Mouse (Mus musculus) stomach, postnatal 0 days (tissue): Measurements from ENCODE around the gene Akap17b. TPM values are rescaled to one million over a fixed set of nuclear protein-coding genes. Genes with fewer than 3 reads are reported as not detected.
A peak's percentile ranks its signal among the peaks of the same experiment; 100 is the strongest.
"Not testable (repeated sequence)": the region's sequence is repeated elsewhere in the genome, so short reads cannot be mapped to it uniquely, and the experiment has no call there.

Source experiments
- ATAC-seq: fragments of 200-750 bp; cut with Nextera tagmentation; 2 replicates; pipeline ENCODE4 v1.8.0; 2017; ENCODE audit not compliant: low FRiP score, low TSS enrichment
- DNase-seq: peaks from one replicate; pipeline ENCODE4 v3.0.0-alpha.2; 2016; ENCODE audit warnings: low spot score
- H3K27ac ChIP-seq: fragments of 300-500 bp; sonication (generic); replicated peaks from 2 replicates; pipeline ENCODE4 v1.5.1; 2014; ENCODE audit warnings: mild to moderate bottlenecking, control low read depth
- H3K27me3 ChIP-seq: fragments of 300-500 bp; sonication (generic); 2 replicates; pipeline ENCODE4 v1.6.1; 2014; ENCODE audit warnings: low read length; ENCODE audit not compliant: control insufficient read depth, insufficient read depth
- H3K36me3 ChIP-seq: fragments of 300-500 bp; sonication (generic); 2 replicates; pipeline ENCODE4 v1.6.1; 2014; ENCODE audit warnings: low read length, mixed read lengths; ENCODE audit not compliant: control insufficient read depth, insufficient read depth
- H3K4me1 ChIP-seq: fragments of 300-500 bp; sonication (generic); replicated peaks from 2 replicates; pipeline ENCODE4 v1.6.1; 2014; ENCODE audit warnings: antibody characterized with exemption; ENCODE audit not compliant: control insufficient read depth, insufficient read depth
- H3K4me2 ChIP-seq: fragments of 300-500 bp; sonication (generic); replicated peaks from 2 replicates; pipeline ENCODE4 v1.6.1; 2014; ENCODE audit warnings: low read depth, mild to moderate bottlenecking, control low read depth, moderate library complexity
- H3K4me3 ChIP-seq: fragments of 300-500 bp; sonication (generic); 2 replicates; pipeline ENCODE4 v1.5.1; 2014; ENCODE audit warnings: low read depth, low read length, control low read depth
- H3K9ac ChIP-seq: fragments of 300-500 bp; sonication (generic); 2 replicates; pipeline ENCODE4 v1.6.1; 2014; ENCODE audit warnings: mild to moderate bottlenecking, low read length, control low read depth, mixed read lengths
- H3K9me3 ChIP-seq: fragments of 300-500 bp; sonication (generic); 2 replicates; pipeline ENCODE4 v1.6.1; 2016; ENCODE audit warnings: low read length; ENCODE audit not compliant: control insufficient read depth
- CTCF ChIP-seq: IDR thresholded peaks from 2 replicates; pipeline ENCODE4 v1.5.1; 2016; ENCODE audit warnings: antibody characterized with exemption, low read depth, mild to moderate bottlenecking, moderate library complexity
- EP300 ChIP-seq: optimal IDR thresholded peaks from 2 replicates; pipeline ENCODE3; 2016; ENCODE audit warnings: antibody characterized with exemption
- WGBS: fragments of 180-500 bp; shearing (Covaris S2); extraction: QIAGEN DNeasy Blood & Tissue Kit; methylation state at CpG from one replicate; pipeline ENCODE4 v1.1.7; 2014; 5-methylcytosine and 5-hydroxymethylcytosine counted together
- polyA plus RNA-seq: library from polyadenylated mRNA; unstranded; fragments of >200 nt; fragmentation: Nextera tagmentation; extraction: Ambion mirVana; gene quantifications from 2 replicates; pipeline ENCODE4 v1.2.1, GENCODE M21; 2015

Akap17b gene
- polyA plus RNA-seq, 1 experiment from 2014 or later, result 1.2 TPM

DNA sequence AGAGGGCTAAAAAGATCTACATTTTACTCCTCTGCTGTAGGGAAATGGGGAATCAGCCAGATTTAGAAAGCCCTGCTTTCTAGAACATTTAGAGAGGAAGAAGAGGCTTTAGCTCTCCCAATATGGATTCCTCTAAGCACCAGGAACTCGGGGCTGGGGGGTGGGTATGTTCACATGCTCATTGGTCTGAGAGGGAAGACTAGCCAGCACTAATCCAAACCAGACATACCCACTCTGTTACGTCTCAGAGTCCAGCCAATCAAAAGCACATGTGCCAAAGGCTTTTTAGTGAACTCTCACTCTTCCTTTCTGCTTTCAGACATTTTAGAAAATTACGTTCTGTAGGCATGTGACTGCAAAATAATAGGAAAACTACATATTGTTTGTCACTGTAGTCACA, 45.5 kb downstream of the Akap17b start:
- H3K9me3 ChIP-seq, result no peaks in the 10 kb centered on the region
- no peaks in the 10 kb centered on the region for H3K36me3 ChIP-seq
- H3K27ac ChIP-seq, result no peak overlapping the region
- H3K27me3 ChIP-seq, result no peaks in the 10 kb centered on the region
- peak overlapping the region; percentile 65; the same call in 1 of the 2 replicates for H3K4me3 ChIP-seq
- 43% methylated on average over 3 of the region's 3 CpGs for WGBS
- TF ChIP-seq CTCF (no peak), EP300 (no peak)
- peak overlapping the region; percentile 57 for H3K4me2 ChIP-seq
- ATAC-seq, result no peak
- no peaks in the 10 kb centered on the region for H3K4me1 ChIP-seq
- 0 out of 2 replicates have a peak overlapping the region, but pooled peaks have one; percentile 4 for H3K9ac ChIP-seq
- no peak for DNase-seq

DNA sequence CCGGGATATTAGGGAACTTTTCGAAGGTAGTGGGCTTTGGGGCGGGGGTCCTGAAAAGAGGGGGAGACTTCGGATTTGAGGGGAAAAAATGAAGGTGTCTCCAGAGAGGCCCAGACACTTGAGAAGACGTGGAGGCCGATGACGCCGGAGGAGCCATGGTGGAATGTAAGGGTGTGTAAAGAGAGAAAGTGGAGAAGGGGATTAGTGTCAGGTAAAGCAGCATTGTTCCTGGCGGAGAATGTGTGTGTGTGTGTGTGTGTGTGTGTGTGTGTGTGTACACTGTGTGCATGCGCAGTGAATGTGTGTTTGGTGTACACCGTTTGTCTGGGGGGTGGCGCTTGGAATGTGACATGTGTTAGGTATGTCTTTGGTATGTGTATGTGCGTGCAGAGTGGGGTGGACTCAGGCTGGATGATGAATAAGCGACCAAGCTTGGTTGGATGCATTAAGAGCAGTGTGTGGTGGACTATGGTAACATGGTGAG, 46.3 kb downstream of the Akap17b start:
- Histone ChIP-seq H3K9ac (peak overlapping the region; percentile 83), H3K4me2 (peak overlapping the region; percentile 57), H3K4me3 (peak overlapping the region; percentile 65), H3K27ac (peak overlapping the region; percentile 83), H3K4me1 (no peaks in the 10 kb centered on the region), H3K27me3 (no peaks in the 10 kb centered on the region), H3K36me3 (no peaks in the 10 kb centered on the region), H3K9me3 (no peaks in the 10 kb centered on the region)
- ATAC-seq (peak; percentile 31), DNase-seq (peak; percentile 37)
- WGBS, result 26% methylated on average over 14 of the region's 14 CpGs
- TF ChIP-seq CTCF, result no peak
- no peak for TF ChIP-seq EP300

DNA sequence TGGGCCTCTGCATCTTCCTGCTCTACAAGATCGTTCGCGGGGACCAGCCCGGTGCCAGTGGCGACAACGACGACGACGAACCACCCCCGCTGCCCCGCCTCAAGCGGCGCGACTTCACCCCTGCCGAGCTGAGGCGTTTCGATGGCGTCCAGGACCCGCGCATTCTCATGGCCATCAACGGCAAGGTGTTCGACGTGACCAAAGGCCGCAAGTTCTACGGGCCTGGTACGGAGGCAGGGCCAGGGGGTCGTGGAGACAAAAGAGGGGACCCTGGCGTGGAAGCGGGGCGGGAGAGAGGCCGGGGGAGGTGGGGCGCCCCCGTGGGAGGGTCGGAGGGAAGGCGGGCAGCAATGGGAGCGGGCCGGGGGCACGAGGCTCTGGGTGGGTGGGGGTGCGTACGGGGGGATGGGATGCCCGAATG, 46.8 kb downstream of the Akap17b start:
- Histone ChIP-seq H3K27me3 (no peaks in the 10 kb centered on the region), H3K4me3 (peak overlapping the region; percentile 65), H3K27ac (peak overlapping the region; percentile 83), H3K36me3 (no peaks in the 10 kb centered on the region), H3K4me1 (no peaks in the 10 kb centered on the region), H3K4me2 (peak overlapping the region; percentile 57), H3K9me3 (no peaks in the 10 kb centered on the region), H3K9ac (peak overlapping the region; percentile 83)
- TF ChIP-seq CTCF (no peak), EP300 (no peak)
- ATAC-seq, result peak; percentile 65; the same call in 1 of the 2 replicates
- 18% methylated on average over 32 of the region's 41 CpGs for WGBS
- no peak for DNase-seq

DNA sequence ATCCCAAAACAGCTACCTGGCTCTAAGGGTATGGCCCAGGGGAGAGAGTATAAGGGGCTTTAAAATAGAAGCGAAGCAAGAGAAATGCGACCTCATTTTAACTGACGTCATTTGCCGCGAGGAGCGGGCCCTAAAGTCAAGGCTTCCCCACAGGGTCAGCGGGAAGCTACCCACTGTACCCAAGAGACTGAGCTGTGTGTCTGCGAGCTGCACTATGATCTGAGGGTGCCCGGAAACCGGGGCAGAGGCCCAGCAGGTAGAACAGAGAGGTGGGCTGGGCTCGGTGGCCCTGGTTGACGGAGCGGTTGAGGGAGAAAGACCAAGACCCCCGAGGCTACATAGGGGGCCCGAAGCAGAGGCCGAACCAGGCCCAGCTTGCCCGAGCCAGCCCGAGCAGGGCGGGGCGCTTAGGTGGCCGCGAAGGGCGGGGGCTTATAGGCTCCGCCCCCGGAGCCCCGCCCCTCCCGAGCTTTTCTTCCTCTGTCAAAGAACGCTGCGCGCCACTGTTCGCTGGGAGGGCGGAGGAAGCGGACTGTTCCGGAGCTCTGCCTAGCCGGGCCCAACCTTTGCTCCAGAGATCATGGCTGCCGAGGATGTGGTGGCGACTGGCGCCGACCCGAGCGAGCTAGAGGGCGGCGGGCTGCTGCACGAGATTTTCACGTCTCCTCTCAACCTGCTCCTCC, 47.3 kb downstream of the Akap17b start, which contains the start of gene Pgrmc1:
Gene Pgrmc1, plus strand, starts transcription at position 500 of the 683 bp plus-strand sequence.
- Histone ChIP-seq H3K36me3 (no peaks in the 10 kb centered on the region), H3K4me2 (peak within 1 kb of the TSS; percentile 57), H3K4me3 (peak within 1 kb of the TSS; percentile 65), H3K27ac (peak within 1 kb of the TSS; percentile 83), H3K9me3 (no peaks in the 10 kb centered on the region), H3K4me1 (no peaks in the 10 kb centered on the region), H3K9ac (peak within 1 kb of the TSS; percentile 83), H3K27me3 (no peaks in the 10 kb centered on the region)
- peak; percentile 98 for ATAC-seq
- WGBS, result 25% methylated on average over 24 of the region's 45 CpGs
- TF ChIP-seq CTCF, result no peak
- no peak for TF ChIP-seq EP300
- peak; percentile 84 for DNase-seq

DNA sequence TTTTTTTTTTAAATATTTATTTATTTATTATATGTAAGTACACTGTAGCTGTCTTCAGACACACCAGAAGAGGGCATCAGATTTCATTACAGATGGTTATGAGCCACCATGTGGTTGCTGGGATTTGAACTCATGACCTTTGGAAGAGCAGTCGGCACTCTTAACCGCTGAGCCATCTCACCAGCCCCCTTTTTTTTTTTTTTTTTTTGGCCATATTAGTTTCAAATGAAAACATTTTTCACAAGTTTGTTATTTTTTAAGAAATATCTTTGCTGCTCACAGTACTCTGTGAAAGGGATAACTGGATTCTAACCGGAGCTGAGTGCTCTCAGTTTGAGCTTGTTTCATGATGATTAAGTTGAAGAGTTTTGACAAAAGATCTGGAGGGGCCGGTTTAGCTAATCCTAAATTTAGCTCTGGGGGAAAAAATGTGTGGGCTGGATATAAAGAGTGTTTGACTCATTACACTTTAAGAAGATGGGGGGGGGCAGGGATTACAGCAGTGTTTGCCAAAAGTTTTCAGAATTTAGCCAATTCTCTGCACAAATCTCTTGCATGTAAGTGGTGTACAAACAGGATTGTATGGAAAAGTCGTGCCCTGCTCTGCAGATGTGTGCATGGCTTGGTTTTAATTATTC, 48.6 kb downstream of the Akap17b start:
- not testable (repeated sequence) for H3K36me3 ChIP-seq, ATAC-seq, H3K9ac ChIP-seq, H3K4me3 ChIP-seq, DNase-seq, H3K4me2 ChIP-seq, H3K27ac ChIP-seq, H3K27me3 ChIP-seq, H3K9me3 ChIP-seq, H3K4me1 ChIP-seq
- 42% methylated on average over 5 of the region's 5 CpGs for WGBS

DNA sequence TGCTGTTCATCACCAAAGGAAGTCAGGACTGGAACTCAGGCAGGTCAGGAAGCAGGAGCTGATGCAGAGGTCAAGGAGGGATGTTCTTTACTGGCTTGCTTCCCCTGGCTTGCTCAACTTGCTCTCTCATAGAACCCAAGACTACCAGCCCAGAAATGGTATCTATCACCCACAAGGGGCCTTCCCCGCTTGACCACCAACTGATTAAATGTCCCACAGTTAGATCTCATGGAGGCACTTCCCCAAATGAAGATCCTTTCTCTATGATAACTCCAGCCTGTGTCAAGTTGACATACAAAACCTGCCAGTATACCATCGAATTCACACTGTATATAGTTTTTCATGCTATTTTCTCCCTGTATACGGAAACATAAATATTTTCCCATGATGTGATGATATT, 49.9 kb downstream of the Akap17b start:
- ATAC-seq (no peak), DNase-seq (no peak)
- Histone ChIP-seq H3K9me3 (no peaks in the 10 kb centered on the region), H3K36me3 (no peaks in the 10 kb centered on the region), H3K9ac (no peak overlapping the region), H3K4me1 (no peaks in the 10 kb centered on the region), H3K27ac (no peak overlapping the region), H3K4me2 (no peak overlapping the region), H3K27me3 (no peaks in the 10 kb centered on the region), H3K4me3 (no peak overlapping the region)
- WGBS, result 67% methylated on average over 3 of the region's 3 CpGs
- TF ChIP-seq CTCF, result no peak
- no peak for TF ChIP-seq EP300
